Mouse (Mus musculus) erythroblast, embryonic 14.5 days (primary cell): ENCODE data around the gene Pi4k2a. TPM values are rescaled to one million over a fixed set of nuclear protein-coding genes. Genes with fewer than 3 reads are reported as not detected.
A peak's percentile ranks its signal among the peaks of the same experiment; 100 is the strongest.
"Not testable (repeated sequence)": the region's sequence is repeated elsewhere in the genome, so short reads cannot be mapped to it uniquely, and the experiment has no call there.

Experiments
- H3K27me3 ChIP-seq: 2 replicates; pipeline ENCODE4 v1.6.1; 2012; ENCODE audit warnings: inconsistent platforms; ENCODE audit not compliant: control insufficient read depth
- H3K36me3 ChIP-seq: 2 replicates; pipeline ENCODE4 v1.6.1; 2012; ENCODE audit warnings: mild to moderate bottlenecking, inconsistent platforms; ENCODE audit not compliant: control insufficient read depth
- H3K4me1 ChIP-seq: 2 replicates; pipeline ENCODE4 v1.6.1; 2012; ENCODE audit warnings: inconsistent platforms; ENCODE audit not compliant: control insufficient read depth
- H3K4me3 ChIP-seq: replicated peaks from 2 replicates; pipeline ENCODE3; 2012; ENCODE audit warnings: moderate library complexity, mild to moderate bottlenecking, inconsistent platforms
- H3K9me3 ChIP-seq: 2 replicates; pipeline ENCODE4 v1.6.1; 2012; ENCODE audit warnings: low read length, inconsistent platforms, mixed read lengths; ENCODE audit not compliant: control insufficient read depth
- GATA1 ChIP-seq: IDR thresholded peaks from 2 replicates; pipeline ENCODE4 v1.6.1; 2012; ENCODE audit warnings: low read length, inconsistent platforms, mixed read lengths
- TAL1 ChIP-seq: IDR thresholded peaks from 3 replicates; pipeline ENCODE4 v1.6.1; 2012; ENCODE audit warnings: low read length, inconsistent platforms, mixed read lengths
- polyA plus RNA-seq: library from polyadenylated mRNA; stranded (reverse); fragments of >175 nt; gene quantifications from 2 replicates; pipeline ENCODE4 v1.2.3, GENCODE M21; 2012

The Pi4k2a gene
- polyA plus RNA-seq, 1 experiment = 1.7 TPM

DNA sequence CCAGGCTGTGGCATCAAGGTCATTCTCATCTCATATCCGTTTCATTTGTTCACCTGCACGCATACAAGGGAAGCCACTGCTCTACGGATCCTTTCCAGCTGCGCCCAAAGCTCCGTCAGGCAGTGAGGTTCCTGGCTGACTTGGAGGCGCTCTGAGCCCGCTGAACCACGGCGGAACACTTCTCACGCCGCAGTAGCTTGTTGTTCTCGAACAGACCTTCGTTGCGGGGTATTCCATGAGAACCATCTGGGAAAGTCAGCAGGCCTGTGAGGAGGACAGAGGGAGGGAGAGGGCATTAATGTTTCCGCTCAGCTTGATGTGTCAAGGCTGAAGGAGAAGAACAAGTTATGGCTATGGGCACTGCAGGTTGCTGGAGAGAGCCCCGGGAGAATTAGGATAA, 14.3 kb upstream of the Pi4k2a start:
- H3K27me3 ChIP-seq = no peaks in the 10 kb centered on the region
- H3K9me3 ChIP-seq = no peaks in the 10 kb centered on the region
- H3K4me1 ChIP-seq = peaks cover 18% of the 10 kb centered on the region
- TF ChIP-seq TAL1 (no peak), GATA1 (no peak)
- H3K36me3 ChIP-seq = peaks cover 11% of the 10 kb centered on the region
- H3K4me3 ChIP-seq = no peak overlapping the region

DNA sequence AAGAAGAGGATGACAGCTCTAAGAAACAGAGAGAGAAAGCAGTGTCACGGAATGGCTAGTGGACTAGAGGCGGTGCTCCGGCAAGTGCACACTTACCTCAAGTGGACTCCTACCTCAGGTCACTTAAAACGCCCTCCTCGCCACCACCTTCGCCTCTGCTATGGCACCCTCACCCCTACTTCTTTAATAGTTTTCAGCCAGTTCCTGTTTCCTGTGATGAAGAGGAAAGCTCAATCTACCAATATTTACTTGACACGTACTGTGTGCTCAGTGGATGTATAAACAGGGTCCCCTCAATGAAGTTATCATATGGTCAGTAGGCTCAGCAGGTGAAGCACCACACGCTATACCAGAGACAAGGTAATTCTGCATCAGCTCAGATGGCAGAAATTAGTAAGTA, 11.7 kb upstream of the Pi4k2a start:
- Histone ChIP-seq H3K36me3 (peaks cover 11% of the 10 kb centered on the region), H3K4me1 (peaks cover 18% of the 10 kb centered on the region), H3K4me3 (no peak overlapping the region), H3K27me3 (no peaks in the 10 kb centered on the region), H3K9me3 (no peaks in the 10 kb centered on the region)
- TF ChIP-seq GATA1 = no peak
- TF ChIP-seq TAL1 = no peak

DNA sequence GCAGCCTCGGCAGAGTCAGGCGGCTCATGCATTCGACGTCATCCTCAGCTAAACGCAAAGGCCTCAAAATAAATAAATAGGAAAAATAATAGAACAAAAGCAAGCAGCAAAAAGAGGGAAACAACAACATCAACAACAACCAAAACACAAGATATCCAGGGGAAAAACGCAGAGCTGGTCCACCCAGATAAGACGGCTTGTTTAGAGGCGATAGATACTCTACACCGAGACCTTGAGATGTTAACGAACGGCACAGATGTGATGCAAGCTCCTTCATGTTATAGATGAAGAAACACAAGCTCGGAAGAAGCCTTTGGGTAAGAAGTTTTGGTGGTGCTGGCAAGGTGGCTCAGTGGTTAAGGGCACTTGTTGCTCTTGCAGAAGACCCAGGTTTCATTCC, 11.3 kb upstream of the Pi4k2a start:
- TF ChIP-seq GATA1 (no peak), TAL1 (no peak)
- Histone ChIP-seq H3K27me3 (no peaks in the 10 kb centered on the region), H3K9me3 (no peaks in the 10 kb centered on the region), H3K4me3 (no peak overlapping the region), H3K36me3 (peaks cover 11% of the 10 kb centered on the region), H3K4me1 (peaks cover 18% of the 10 kb centered on the region)

DNA sequence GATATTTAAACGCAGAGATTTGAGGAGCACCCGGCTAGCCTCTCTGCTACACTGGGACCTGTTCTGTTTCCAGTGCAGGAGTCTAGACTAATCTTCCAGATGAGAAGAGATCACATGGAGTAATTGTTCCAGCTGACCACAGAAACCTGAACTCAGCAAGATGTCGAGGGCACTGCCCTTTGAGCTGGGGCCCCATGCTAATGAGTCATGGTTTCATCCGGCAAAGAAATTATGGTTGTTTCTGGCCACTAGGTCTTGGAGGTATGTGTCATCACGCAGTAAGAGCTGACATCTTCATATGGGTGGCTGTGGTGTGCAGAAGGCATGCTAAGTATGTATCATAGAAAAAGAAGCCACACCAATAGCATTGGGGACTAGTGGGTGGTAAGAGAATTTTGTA, 10.3 kb upstream of the Pi4k2a start:
- TF ChIP-seq TAL1 = no peak
- Histone ChIP-seq H3K9me3 (no peaks in the 10 kb centered on the region), H3K4me3 (no peak overlapping the region), H3K4me1 (peaks cover 18% of the 10 kb centered on the region), H3K27me3 (no peaks in the 10 kb centered on the region), H3K36me3 (peaks cover 11% of the 10 kb centered on the region)

DNA sequence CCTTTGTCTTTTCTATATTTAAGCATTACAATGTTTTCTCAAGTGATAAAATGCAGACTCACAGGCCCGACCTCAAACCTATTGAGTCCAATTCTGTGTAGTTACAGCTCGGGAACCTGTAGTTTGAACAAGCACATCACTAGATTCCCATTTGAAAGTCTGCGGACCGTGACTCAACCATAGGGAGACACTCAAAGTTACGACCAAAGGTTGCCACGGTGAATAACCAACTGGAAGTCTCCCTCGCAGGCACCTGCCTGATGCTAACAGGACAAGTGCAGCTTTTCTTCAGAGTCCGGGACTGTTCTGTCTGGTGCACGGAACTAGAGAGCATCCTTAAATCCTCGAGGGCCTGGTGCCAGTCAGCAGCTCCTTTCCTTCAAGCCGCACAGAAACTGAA, 9.8 kb upstream of the Pi4k2a start:
- no peaks in the 10 kb centered on the region for H3K9me3 ChIP-seq
- H3K4me3 ChIP-seq = no peak overlapping the region
- H3K36me3 ChIP-seq = peaks cover 6% of the 10 kb centered on the region
- peaks cover 19% of the 10 kb centered on the region for H3K4me1 ChIP-seq
- H3K27me3 ChIP-seq = no peaks in the 10 kb centered on the region
- no peak for TF ChIP-seq TAL1
- TF ChIP-seq GATA1 = no peak

DNA sequence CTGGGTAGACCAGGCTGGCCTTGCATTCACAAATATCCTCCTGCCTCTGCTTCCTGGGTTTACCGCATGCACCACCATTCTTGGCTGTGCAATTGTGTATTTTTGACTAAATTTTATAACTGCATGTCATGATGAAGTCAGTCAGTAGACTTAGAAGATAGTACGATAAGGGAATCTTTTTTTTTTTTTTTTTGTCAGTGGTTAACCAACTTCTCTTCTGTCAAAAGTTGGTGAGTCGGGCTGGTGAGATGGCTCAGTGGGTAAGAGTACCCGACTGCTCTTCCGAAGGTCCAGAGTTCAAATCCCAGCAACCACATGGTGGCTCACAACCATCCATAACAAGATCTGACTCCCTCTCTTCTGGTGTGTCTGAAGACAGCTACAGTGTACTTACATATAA, 8.7 kb upstream of the Pi4k2a start:
- H3K27me3 ChIP-seq, H3K36me3 ChIP-seq: not testable (repeated sequence)

DNA sequence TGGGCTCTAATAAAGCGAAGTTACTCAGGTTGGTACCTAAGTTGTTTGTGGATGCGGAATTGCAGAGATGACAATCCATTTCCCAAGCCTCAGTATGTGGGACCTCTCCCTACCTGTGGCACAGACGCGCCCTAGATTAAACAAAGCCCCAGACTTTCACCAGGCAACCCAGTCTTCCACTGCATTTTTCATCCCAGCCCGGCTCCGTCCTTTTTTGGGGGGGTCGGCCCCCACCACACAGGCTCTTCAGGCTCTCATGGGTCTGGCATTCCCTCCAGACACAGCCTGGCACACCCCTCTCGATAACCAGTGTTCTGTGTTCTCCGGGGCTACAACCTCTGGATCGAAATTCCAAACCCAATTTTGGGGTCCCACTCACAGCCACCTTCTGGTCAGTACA, 4.6 kb upstream of the Pi4k2a start:
- Histone ChIP-seq H3K9me3 (peaks cover 2% of the 10 kb centered on the region; the same call in 1 of the 2 replicates), H3K4me3 (peak overlapping the region; percentile 80), H3K4me1 (peaks cover 30% of the 10 kb centered on the region), H3K36me3 (no peaks in the 10 kb centered on the region), H3K27me3 (no peaks in the 10 kb centered on the region)
- no peak for TF ChIP-seq TAL1
- no peak for TF ChIP-seq GATA1

More for the DNA sequence above, 8.7 kb upstream of the Pi4k2a start:
- H3K9me3 ChIP-seq, H3K4me3 ChIP-seq: not testable (repeated sequence)
- H3K4me1 ChIP-seq = peaks cover 31% of the 10 kb centered on the region

DNA sequence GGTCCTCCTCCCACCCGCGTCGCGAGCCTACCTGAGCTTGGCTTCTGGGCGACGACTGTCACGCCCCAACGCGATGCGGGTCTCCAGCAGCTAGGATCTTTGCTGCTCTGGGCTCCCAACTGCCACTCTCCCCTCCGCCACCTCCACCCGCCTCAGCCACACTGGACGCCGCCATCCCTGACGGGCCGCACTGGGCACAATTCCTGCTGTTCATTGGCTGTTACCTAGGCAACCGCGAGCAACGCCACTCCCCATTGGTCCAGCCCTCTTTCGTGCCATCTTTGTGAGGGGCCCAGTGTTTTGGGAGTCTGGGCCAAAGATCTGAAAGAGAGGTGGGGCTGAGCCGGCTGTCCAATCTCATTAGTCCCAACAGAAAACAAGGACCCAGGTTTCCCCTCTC, 4.1 kb upstream of the Pi4k2a start, which contains the start of gene Morn4:
Gene Morn4, minus strand, starts transcription at position 192 of the 400 bp plus-strand sequence.
- H3K27me3 ChIP-seq = no peaks in the 10 kb centered on the region
- H3K9me3 ChIP-seq = peaks cover 2% of the 10 kb centered on the region; the same call in 1 of the 2 replicates
- TF ChIP-seq TAL1 = no peak
- TF ChIP-seq GATA1 = no peak
- peak within 1 kb of the TSS; percentile 80 for H3K4me3 ChIP-seq
- no peaks in the 10 kb centered on the region for H3K36me3 ChIP-seq
- H3K4me1 ChIP-seq = peaks cover 34% of the 10 kb centered on the region

DNA sequence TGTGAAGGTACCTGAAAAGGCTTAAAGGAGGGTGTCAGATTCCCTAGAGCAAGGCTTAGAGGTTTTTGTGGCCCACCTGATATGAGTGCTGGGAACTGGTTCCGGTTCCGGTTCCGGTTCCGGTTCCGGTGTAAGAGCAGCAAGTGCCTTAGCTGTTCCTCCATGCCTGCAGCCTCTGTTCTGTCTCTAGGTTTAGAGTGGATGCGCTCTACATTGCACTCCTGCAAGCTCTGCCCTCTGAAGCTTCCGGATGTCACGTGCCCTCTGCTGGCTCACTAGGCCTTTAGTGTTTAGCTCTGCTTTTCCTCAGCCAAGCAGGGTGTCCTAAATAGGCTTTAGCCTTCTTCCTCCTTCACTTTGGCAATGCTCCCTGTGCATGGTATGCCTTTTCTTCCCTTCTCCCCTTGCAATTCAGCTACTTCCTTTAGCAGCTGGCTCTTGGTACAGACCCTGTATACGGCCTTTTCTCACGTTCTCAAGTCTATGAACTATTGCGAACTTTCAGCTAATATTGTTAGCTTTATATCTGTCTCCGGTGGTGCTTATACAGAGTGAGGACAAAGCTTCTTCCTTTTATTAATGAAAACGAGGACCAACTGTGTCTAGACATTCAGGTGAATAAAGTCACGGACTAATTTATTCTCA, 1.0 kb upstream of the Pi4k2a start:
- Histone ChIP-seq H3K36me3 (peaks cover 7% of the 10 kb centered on the region), H3K9me3 (peaks cover 2% of the 10 kb centered on the region; the same call in 1 of the 2 replicates), H3K4me1 (peaks cover 44% of the 10 kb centered on the region), H3K27me3 (no peaks in the 10 kb centered on the region), H3K4me3 (peak overlapping the region; percentile 95)
- TF ChIP-seq GATA1 (no peak), TAL1 (no peak)

DNA sequence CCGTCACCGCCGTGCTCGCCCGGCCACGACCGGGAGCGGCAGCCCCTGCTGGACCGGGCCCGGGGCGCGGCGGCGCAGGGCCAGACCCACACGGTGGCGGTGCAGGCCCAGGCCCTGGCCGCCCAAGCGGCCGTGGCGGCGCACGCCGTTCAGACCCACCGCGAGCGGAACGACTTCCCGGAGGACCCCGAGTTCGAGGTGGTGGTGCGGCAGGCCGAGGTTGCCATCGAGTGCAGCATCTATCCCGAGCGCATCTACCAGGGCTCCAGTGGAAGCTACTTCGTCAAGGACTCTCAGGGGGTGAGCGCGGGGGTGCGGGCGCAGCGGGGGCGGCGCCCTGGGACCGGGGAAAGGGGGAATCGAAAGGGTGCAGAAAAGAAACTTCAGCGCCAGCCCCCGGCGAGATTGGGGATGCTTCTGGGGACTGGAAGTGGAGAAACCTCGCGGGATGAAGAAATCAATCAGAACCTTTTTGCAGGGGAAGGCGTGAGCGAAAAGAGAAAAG, 419 bp downstream of the Pi4k2a start:
- Histone ChIP-seq H3K36me3 (peaks cover 15% of the 10 kb centered on the region), H3K9me3 (peaks cover 2% of the 10 kb centered on the region; the same call in 1 of the 2 replicates), H3K4me1 (peaks cover 40% of the 10 kb centered on the region), H3K27me3 (no peaks in the 10 kb centered on the region), H3K4me3 (peak overlapping the region; percentile 95)
- TF ChIP-seq TAL1 = no peak
- no peak for TF ChIP-seq GATA1
